Mouse (Mus musculus) G1E (cell line): Measurements from ENCODE around the gene Gm28551.
"Not testable (repeated sequence)": the region's sequence is repeated elsewhere in the genome, so short reads cannot be mapped to it uniquely, and the experiment has no call there.

Experiments used
- CTCF ChIP-seq: IDR thresholded peaks from 2 replicates; pipeline ENCODE4 v1.5.1; 2012; ENCODE audit warnings: low read depth, low read length, inconsistent platforms, mixed read lengths
- GATA1 ChIP-seq: IDR thresholded peaks from 2 replicates; pipeline ENCODE4 v1.6.1; 2012; ENCODE audit warnings: borderline replicate concordance, low read length, inconsistent platforms, mixed read lengths
- GATA2 ChIP-seq: IDR thresholded peaks from 2 replicates; pipeline ENCODE4 v1.6.1; 2012; ENCODE audit warnings: low read depth, low read length, inconsistent platforms, borderline replicate concordance
- POLR2AphosphoS5 ChIP-seq: IDR thresholded peaks from 2 replicates; pipeline ENCODE4 v1.6.1; 2012; ENCODE audit warnings: low read depth, low read length, inconsistent platforms; ENCODE audit not compliant: insufficient replicate concordance
- TAL1 ChIP-seq: conservative IDR thresholded peaks from 2 replicates; pipeline ENCODE4 v1.6.1; 2012; ENCODE audit warnings: low read depth, low read length, inconsistent platforms, mixed read lengths

GRCm38 (mm10) chr1:53337403-53337802, 15.1 kb downstream of the Gm28551 start:
- TF ChIP-seq GATA1, CTCF, TAL1, POLR2AphosphoS5, GATA2: not testable (repeated sequence)
